Mouse (Mus musculus): Measurements from ENCODE around the gene P2rx5. TPM values are rescaled to one million over a fixed set of nuclear protein-coding genes. Genes with fewer than 3 reads are reported as not detected.

The P2rx5 gene
- total and polyA plus RNA-seq, 3 experiments: 0.04 to 0.25 TPM; not detected in 1

DNA sequence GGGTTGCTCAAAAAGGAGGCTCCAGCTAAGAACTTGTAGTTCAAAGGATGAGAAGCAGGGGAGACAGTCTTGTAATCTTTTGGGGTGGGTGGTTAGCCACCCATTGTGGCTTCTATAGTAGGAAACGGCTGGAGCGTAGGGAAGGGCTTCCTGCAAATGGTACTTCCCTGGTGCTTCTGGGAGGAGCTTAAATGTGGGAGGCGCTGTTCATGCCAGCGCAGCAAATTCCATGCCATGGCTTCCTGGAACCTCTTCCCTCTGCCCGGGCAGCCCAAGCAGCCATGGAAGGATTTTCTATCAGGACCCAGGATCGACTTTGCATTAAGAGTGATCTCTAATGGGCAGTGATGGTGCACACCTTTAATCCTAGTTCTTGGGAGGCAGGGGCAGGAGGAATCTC is 8.4 kb downstream of the P2rx5 start:
- H3K4me3 ChIP-seq (ENCODE audit: control insufficient read depth in 1 of 2, insufficient read depth in 1 of 2, low read depth in 2 of 2, low read length in 2 of 2): no peak overlapping the region
- no peak for TF ChIP-seq GABPA (IDR thresholded peaks at IDR 0.05; ENCODE audit: low read depth, low read length)
- no peak for TF ChIP-seq ZNF384 (IDR thresholded peaks at IDR 0.05; ENCODE audit: low read depth, low read length)
- TF ChIP-seq NRF1 (IDR thresholded peaks at IDR 0.05; ENCODE audit: insufficient read depth, low read depth, low read length, poor library complexity, severe bottlenecking): no peak
- no peak for TF ChIP-seq RAD21 (IDR thresholded peaks at IDR 0.05; ENCODE audit: low read depth, low read length)
- no peak for TF ChIP-seq MAFK (IDR thresholded peaks at IDR 0.05; ENCODE audit: borderline replicate concordance, low read depth, low read length)
- no peak for TF ChIP-seq USF1 (IDR thresholded peaks at IDR 0.05; ENCODE audit: low read depth, low read length)
- no peak for TF ChIP-seq MAX (IDR thresholded peaks at IDR 0.05; ENCODE audit: low read length)
- no peak for TF ChIP-seq ELF1 (IDR thresholded peaks at IDR 0.05; ENCODE audit: low read depth, low read length)
- TF ChIP-seq CTCF (IDR thresholded peaks at IDR 0.05 in 2 of 3, conservative IDR thresholded peaks at IDR 0.05 in 1 of 3; ENCODE audit: control insufficient read depth in 1 of 3, insufficient read depth in 1 of 3, low read depth in 2 of 3, low read length in 3 of 3, poor library complexity in 1 of 3, severe bottlenecking in 1 of 3): no peak
- no peak for TF ChIP-seq KAT2A (conservative IDR thresholded peaks at IDR 0.05; ENCODE audit: low read depth, low read length)
- TF ChIP-seq SIN3A (IDR thresholded peaks at IDR 0.05; ENCODE audit: low read length): no peak
- TF ChIP-seq POLR2AphosphoS2 (IDR thresholded peaks at IDR 0.05; ENCODE audit: low read length): no peak
- no peak for TF ChIP-seq POLR2AphosphoS5 (IDR thresholded peaks at IDR 0.05; ENCODE audit: borderline replicate concordance, low read depth, low read length)
- TF ChIP-seq BHLHE40 (IDR thresholded peaks at IDR 0.05; ENCODE audit: borderline replicate concordance, low read depth, low read length): no peak
- no peak for TF ChIP-seq MYC (IDR thresholded peaks at IDR 0.05; ENCODE audit: low read depth, low read length)
- TF ChIP-seq UBTF (IDR thresholded peaks at IDR 0.05; ENCODE audit: borderline replicate concordance, insufficient read depth, low read depth, low read length): no peak
- TF ChIP-seq TBP (IDR thresholded peaks at IDR 0.05; ENCODE audit: low read depth, low read length): no peak
- H3K79me2 ChIP-seq (ENCODE audit: control insufficient read depth, insufficient read depth, low read length, poor library complexity): peaks cover 2% of the 10 kb centered on the region; the same call in 1 of the 2 replicates
- DNase-seq (ENCODE audit: low read depth, low spot score): no peak
- H3K9me3 ChIP-seq (replicated peaks; ENCODE audit: insufficient read depth, low read length): no peaks in the 10 kb centered on the region
- H3K27me3 ChIP-seq (ENCODE audit: control insufficient read depth in 1 of 2, insufficient read depth in 2 of 2, low read length in 2 of 2): no peaks in the 10 kb centered on the region
- peaks cover 0 to 4% of the 10 kb centered on the region in 2 experiments; a peak in 1 of 4 replicates for H3K36me3 ChIP-seq (ENCODE audit: control insufficient read depth in 1 of 2, insufficient read depth in 2 of 2, low read length in 2 of 2)
- H3K27ac ChIP-seq (ENCODE audit: control insufficient read depth, low read depth, low read length): no peak overlapping the region
- no peaks in the 10 kb centered on the region for H3K4me1 ChIP-seq (ENCODE audit: control insufficient read depth in 1 of 2, insufficient read depth in 2 of 2, low read length in 2 of 2)
- H3K9ac ChIP-seq (ENCODE audit: control insufficient read depth, low read depth, low read length, poor library complexity, severe bottlenecking): no peak overlapping the region

DNA sequence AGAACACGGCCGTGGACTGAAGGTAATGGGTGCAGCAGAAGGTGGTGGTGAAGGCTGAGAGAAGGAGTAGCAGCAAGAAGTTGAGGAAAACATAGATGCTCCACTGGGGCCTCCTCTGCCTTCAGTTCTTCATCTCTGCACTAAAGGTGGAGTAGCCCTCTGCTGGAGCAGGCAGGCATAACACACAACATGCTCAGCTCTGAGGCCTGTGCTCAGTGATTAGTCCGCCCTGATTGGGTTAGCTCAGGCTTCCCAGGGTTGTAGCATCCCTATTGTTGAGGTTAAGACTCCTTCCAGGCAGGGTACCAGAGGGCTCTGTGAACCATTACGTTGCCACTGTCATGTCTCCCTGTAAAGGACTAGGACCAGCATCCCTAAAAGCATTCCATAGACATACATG is 9.0 kb downstream of the P2rx5 start:
- Histone ChIP-seq H3K79me2 (ENCODE audit: control insufficient read depth, insufficient read depth, low read length, poor library complexity) (peaks cover 5% of the 10 kb centered on the region), H3K27me3 (ENCODE audit: control insufficient read depth in 1 of 2, insufficient read depth in 2 of 2, low read length in 2 of 2) (no peaks in the 10 kb centered on the region), H3K9me3 (replicated peaks; ENCODE audit: insufficient read depth, low read length) (no peaks in the 10 kb centered on the region), H3K9ac (ENCODE audit: control insufficient read depth, low read depth, low read length, poor library complexity, severe bottlenecking) (no peak overlapping the region), H3K27ac (ENCODE audit: control insufficient read depth, low read depth, low read length) (no peak overlapping the region), H3K36me3 (ENCODE audit: control insufficient read depth in 1 of 2, insufficient read depth in 2 of 2, low read length in 2 of 2) (peaks cover 4 to 8% of the 10 kb centered on the region in 2 experiments; a peak in 3 of 4 replicates), H3K4me1 (ENCODE audit: control insufficient read depth in 1 of 2, insufficient read depth in 2 of 2, low read length in 2 of 2) (no peaks in the 10 kb centered on the region), H3K4me3 (ENCODE audit: control insufficient read depth in 1 of 2, insufficient read depth in 1 of 2, low read depth in 2 of 2, low read length in 2 of 2) (no peak overlapping the region)
- peak; percentile 85 for DNase-seq (ENCODE audit: low read depth, low spot score)
- TF ChIP-seq KAT2A (conservative IDR thresholded peaks at IDR 0.05; ENCODE audit: low read depth, low read length) (no peak), CHD1 (IDR thresholded peaks at IDR 0.05; ENCODE audit: low read depth, low read length) (no peak), MYB (IDR thresholded peaks at IDR 0.05; ENCODE audit: low read depth, low read length) (no peak), MYC (IDR thresholded peaks at IDR 0.05; ENCODE audit: low read depth, low read length) (no peak), ZMIZ1 (IDR thresholded peaks at IDR 0.05; ENCODE audit: low read depth, low read length) (no peak), USF1 (IDR thresholded peaks at IDR 0.05; ENCODE audit: low read depth, low read length) (no peak), ZKSCAN1 (IDR thresholded peaks at IDR 0.05; ENCODE audit: low read depth, low read length) (0 out of 2 replicates have a peak, but pooled peaks have one; percentile 13), MAX (IDR thresholded peaks at IDR 0.05; ENCODE audit: low read length) (no peak), GABPA (IDR thresholded peaks at IDR 0.05; ENCODE audit: low read depth, low read length) (no peak), MAZ (IDR thresholded peaks at IDR 0.05; ENCODE audit: low read depth, low read length) (0 out of 2 replicates have a peak, but pooled peaks have one; percentile 28), ZC3H11A (IDR thresholded peaks at IDR 0.05; ENCODE audit: low read depth, low read length) (peak; percentile 37; the same call in 1 of the 2 replicates), SIN3A (IDR thresholded peaks at IDR 0.05; ENCODE audit: low read length) (no peak), SMC3 (IDR thresholded peaks at IDR 0.05; ENCODE audit: low read depth, low read length) (peak; percentile 74), TCF12 (IDR thresholded peaks at IDR 0.05; ENCODE audit: low read depth, low read length) (no peak), RCOR1 (IDR thresholded peaks at IDR 0.05; ENCODE audit: low read depth, low read length) (0 out of 2 replicates have a peak, but pooled peaks have one; percentile 18), EP300 (IDR thresholded peaks at IDR 0.05; ENCODE audit: low read depth in 1 of 2, low read length in 2 of 2) (no peak), NRF1 (IDR thresholded peaks at IDR 0.05; ENCODE audit: insufficient read depth, low read depth, low read length, poor library complexity, severe bottlenecking) (no peak), CTCF (IDR thresholded peaks at IDR 0.05 in 2 of 3, conservative IDR thresholded peaks at IDR 0.05 in 1 of 3; ENCODE audit: control insufficient read depth in 1 of 3, insufficient read depth in 1 of 3, low read depth in 2 of 3, low read length in 3 of 3, poor library complexity in 1 of 3, severe bottlenecking in 1 of 3) (peak; percentile 70 to 81 (median 81)), GATA1 (IDR thresholded peaks at IDR 0.05; ENCODE audit: low read depth, low read length) (no peak), POLR2AphosphoS5 (IDR thresholded peaks at IDR 0.05; ENCODE audit: borderline replicate concordance, low read depth, low read length) (no peak), USF2 (IDR thresholded peaks at IDR 0.05; ENCODE audit: borderline replicate concordance in 1 of 2, insufficient read depth in 1 of 2, low read depth in 1 of 2, low read length in 2 of 2) (no peak)

Measured in MEL (cell line).